Mouse (Mus musculus) ES-Bruce4 (cell line): ENCODE results near the gene Tnfrsf14.

Source experiments
- CTCF ChIP-seq: IDR thresholded peaks from one replicate; pipeline ENCODE4 v1.8.1; 2011; ENCODE audit warnings: low read depth, low read length
- EP300 ChIP-seq: IDR thresholded peaks from 2 replicates; pipeline ENCODE4 v1.6.1; 2011; ENCODE audit warnings: low read depth, low read length; ENCODE audit not compliant: insufficient read depth
- POLR2A ChIP-seq: IDR thresholded peaks from one replicate; pipeline ENCODE4 v1.8.1; 2011; ENCODE audit warnings: low read length; ENCODE audit not compliant: insufficient read depth

- no peak for TF ChIP-seq CTCF
- TF ChIP-seq EP300 = no peak
- TF ChIP-seq POLR2A = no peak
Measured at GRCm38 (mm10) chr4:154946319-154946718, 18.0 kb upstream of the Tnfrsf14 start.
